Comparison of ENCODE assay signal across 12 mouse cellular contexts in the genomic region with DNA sequence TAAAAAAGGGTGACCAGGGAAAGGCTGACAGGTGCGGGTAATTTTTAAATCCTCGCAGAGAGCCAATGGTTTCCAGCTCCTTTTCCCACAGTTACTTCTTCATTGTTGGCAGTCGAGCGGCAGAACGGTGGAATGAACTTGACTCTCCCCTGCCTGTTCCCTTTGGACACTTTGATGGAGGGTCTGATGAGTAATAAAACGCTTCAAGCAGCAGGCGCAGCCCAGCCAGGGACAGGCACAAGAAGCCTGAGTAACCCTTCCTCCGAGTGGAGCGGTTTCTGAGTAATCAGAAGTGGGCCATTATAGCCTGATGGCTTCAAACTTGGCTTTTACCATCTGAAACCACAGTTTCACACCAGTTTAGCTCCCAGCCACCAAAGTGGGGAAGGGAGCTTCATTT.
A peak's percentile ranks its signal among the peaks of the same experiment; 100 is the strongest.
DNase-seq lines count a peak whose midpoint lies in the region; ATAC-seq and TF ChIP-seq lines count a peak whose summit lies in the region.
"Had no signal": no experiment of that assay in that cellular context is flagged by ENCODE, and none has a peak within 500 bp of the region (broad histone marks: within the 10 kb centered on the region; RNA-seq: fewer than 3 reads in every experiment).

No protein-coding gene starts in this region.

- peak; percentile 37 for DNase-seq in gastrocnemius, adult 2 months
- no peak for DNase-seq in gastrocnemius, postnatal 10 days
- no peak for DNase-seq in left cerebral cortex, adult 2 months (ENCODE audit: extremely low spot score in 1 of 2, low spot score in 2 of 2)
- no peak for DNase-seq in left cerebral cortex, postnatal 36 days (ENCODE audit: low spot score in 2 of 2)
- peak; percentile 33 for DNase-seq in adrenal gland, postnatal 25 days
- DNase-seq in limb, embryonic 14.5 days (ENCODE audit: low spot score) = peak; percentile 27
- DNase-seq in ovary, postnatal 10 days (ENCODE audit: low spot score) = no peak
- DNase-seq in gastrocnemius, adult 18-20 months (ENCODE audit: low spot score) = no peak
- DNase-seq: cerebellum, adult 8-10 months; gastrocnemius, postnatal 25 days; thymus, postnatal 14 days had no signal

- ATAC-seq in limb, embryonic 14.5 days (ENCODE audit: low FRiP score, low read depth) = peak; percentile 50; the same call in 1 of the 2 replicates
- ATAC-seq: liver, embryonic 12.5 days had no signal

- no peak for TF ChIP-seq CTCF in gastrocnemius, adult 2 months (IDR thresholded peaks at IDR 0.05)
- TF ChIP-seq CTCF in left cerebral cortex, adult 2 months (IDR thresholded peaks at IDR 0.05) = no peak

- no peak overlapping the region for H3K4me2 ChIP-seq in limb, embryonic 14.5 days (replicated peaks; ENCODE audit: low read depth, low read length, severe bottlenecking)
- H3K4me2 ChIP-seq: liver, embryonic 12.5 days had no signal

- H3K4me3 ChIP-seq in gastrocnemius, adult 2 months = peak overlapping the region; percentile 40
- H3K4me3 ChIP-seq in left cerebral cortex, adult 2 months = no peak overlapping the region
- H3K4me3 ChIP-seq in limb, embryonic 14.5 days (replicated peaks; ENCODE audit: low read length) = no peak overlapping the region
- H3K4me3 ChIP-seq: liver, embryonic 12.5 days had no signal

- peaks cover 18% of the 10 kb centered on the region for H3K36me3 ChIP-seq in limb, embryonic 14.5 days (ENCODE audit: control insufficient read depth, insufficient read depth, low read length)

- no peak for TF ChIP-seq POLR2A in limb, embryonic 14.5 days (IDR thresholded peaks at IDR 0.05; ENCODE audit: borderline replicate concordance, extremely low read depth, insufficient read depth, insufficient read length)

- no peaks in the 10 kb centered on the region for H3K27me3 ChIP-seq in limb, embryonic 14.5 days (ENCODE audit: control insufficient read depth, insufficient read depth, low read length)
- H3K27me3 ChIP-seq: liver, embryonic 12.5 days had no signal

- peak overlapping the region; percentile 72 for H3K27ac ChIP-seq in gastrocnemius, adult 2 months
- H3K27ac ChIP-seq in left cerebral cortex, adult 2 months = peak overlapping the region; percentile 66
- no peak overlapping the region for H3K27ac ChIP-seq in limb, embryonic 14.5 days (replicated peaks; ENCODE audit: low read depth, low read length)
- H3K27ac ChIP-seq: liver, embryonic 12.5 days had no signal

- H3K9me3 ChIP-seq in limb, embryonic 14.5 days (ENCODE audit: control insufficient read depth, low read length) = no peaks in the 10 kb centered on the region
- H3K9me3 ChIP-seq: liver, embryonic 12.5 days had no signal

- H3K9ac ChIP-seq in limb, embryonic 14.5 days (ENCODE audit: low read depth, low read length, severe bottlenecking) = no peak overlapping the region
- H3K9ac ChIP-seq: liver, embryonic 12.5 days had no signal

- WGBS in limb, embryonic 14.5 days = 16% methylated on average over 9 of the region's 9 CpGs

- peaks cover 34% of the 10 kb centered on the region for H3K4me1 ChIP-seq in limb, embryonic 14.5 days (ENCODE audit: control insufficient read depth, insufficient read depth, low read length)

- intact Hi-C loops in gastrocnemius, adult 2 months (cut with DNase I) = no loop called here
- intact Hi-C loops in left cerebral cortex, adult 2 months (cut with DNase I) = no loop called here
- intact Hi-C loops in left cerebral cortex, postnatal 36 days (cut with DNase I) = no loop called here

Comparison
In these comparisons a context has a peak if more than half of its experiments do, and no peak if none do; other contexts are left out.
1. DNase-seq: peak in gastrocnemius, adult 2 months (single experiment), adrenal gland, postnatal 25 days (single experiment) and limb, embryonic 14.5 days (single experiment); none in gastrocnemius, postnatal 10 days (single experiment), left cerebral cortex, adult 2 months (0 of 2), left cerebral cortex, postnatal 36 days (0 of 2), ovary, postnatal 10 days (single experiment) and gastrocnemius, adult 18-20 months (single experiment).